Mouse (Mus musculus) ES-Bruce4 (cell line): ENCODE measurements around the gene Ube2v1. TPM values are rescaled to one million over a fixed set of nuclear protein-coding genes. Genes with fewer than 3 reads are reported as not detected.

ENCODE experiments used
- H3K27ac ChIP-seq: 2 replicates; pipeline ENCODE4 v1.5.1; 2012; ENCODE audit warnings: low read length, inconsistent platforms; ENCODE audit not compliant: insufficient read depth
- H3K27me3 ChIP-seq: 2 replicates; pipeline ENCODE4 v1.6.1; 2012; ENCODE audit warnings: mild to moderate bottlenecking, low read length, inconsistent platforms; ENCODE audit not compliant: control insufficient read depth, poor library complexity, insufficient read depth, severe bottlenecking
- H3K36me3 ChIP-seq: 2 replicates; pipeline ENCODE4 v1.6.1; 2012; ENCODE audit warnings: inconsistent platforms, mild to moderate bottlenecking, low read length, moderate library complexity; ENCODE audit not compliant: control insufficient read depth, poor library complexity, insufficient read depth, severe bottlenecking
- H3K4me1 ChIP-seq: one replicate; pipeline ENCODE4 v1.8.1; 2011; ENCODE audit warnings: low read length; ENCODE audit not compliant: control insufficient read depth, insufficient read depth
- H3K4me3 ChIP-seq: 2 replicates; pipeline ENCODE4 v1.5.1; 2011; ENCODE audit warnings: low read depth, mild to moderate bottlenecking, low read length
- H3K9ac ChIP-seq: 2 replicates; pipeline ENCODE4 v1.6.1; 2012; ENCODE audit warnings: low read depth, mild to moderate bottlenecking, inconsistent platforms; ENCODE audit not compliant: poor library complexity, severe bottlenecking
- H3K9me3 ChIP-seq: replicated peaks from 2 replicates; pipeline ENCODE4 v1.6.1; 2012; ENCODE audit warnings: mild to moderate bottlenecking, low read length, inconsistent platforms; ENCODE audit not compliant: control insufficient read depth, poor library complexity, insufficient read depth, severe bottlenecking
- CTCF ChIP-seq: IDR thresholded peaks from one replicate; pipeline ENCODE4 v1.8.1; 2011; ENCODE audit warnings: low read depth, low read length
- EP300 ChIP-seq: IDR thresholded peaks from 2 replicates; pipeline ENCODE4 v1.6.1; 2011; ENCODE audit warnings: low read depth, low read length; ENCODE audit not compliant: insufficient read depth
- POLR2A ChIP-seq: IDR thresholded peaks from one replicate; pipeline ENCODE4 v1.8.1; 2011; ENCODE audit warnings: low read length; ENCODE audit not compliant: insufficient read depth
- polyA plus RNA-seq: library from polyadenylated mRNA; stranded (reverse); fragments of >200 nt; gene quantifications from 2 replicates; pipeline ENCODE4 v1.2.4, GENCODE M21; 2011; ENCODE audit warnings: low read depth; ENCODE audit not compliant: missing spikeins, insufficient read depth, insufficient read length

The Ube2v1 gene
- polyA plus RNA-seq, 1 experiment: 189 TPM

DNA sequence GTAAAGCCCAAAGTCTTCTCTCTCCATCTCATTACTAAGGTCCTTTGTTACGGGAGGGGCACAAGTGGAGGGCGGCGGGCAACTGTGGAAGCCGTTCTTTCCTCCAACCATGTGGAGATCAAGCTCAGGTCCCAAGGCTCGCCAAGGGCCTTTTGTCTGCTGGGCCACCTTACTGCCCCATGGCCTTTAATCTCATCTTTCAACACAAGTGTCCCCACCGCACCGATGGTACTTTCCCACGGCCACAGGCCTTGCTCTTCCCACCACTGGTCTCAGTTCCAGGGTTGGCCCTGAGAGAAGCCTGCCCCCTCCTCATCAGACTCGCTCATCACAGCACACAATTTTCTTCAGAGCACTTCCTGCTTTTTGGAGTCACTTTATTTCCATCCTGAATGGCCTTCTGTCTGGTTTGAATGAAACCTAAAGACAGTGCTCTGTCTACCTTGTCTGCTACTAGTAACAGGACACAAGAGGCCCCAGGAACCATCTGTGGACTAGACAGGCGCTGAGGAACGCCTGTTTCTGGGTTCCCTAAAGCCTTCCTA lies 2.2 kb downstream of the Ube2v1 start:
- Histone ChIP-seq H3K4me3 (no peak overlapping the region), H3K27me3 (no peaks in the 10 kb centered on the region), H3K9me3 (no peaks in the 10 kb centered on the region), H3K36me3 (peaks cover 2% of the 10 kb centered on the region; the same call in 1 of the 2 replicates), H3K27ac (no peak overlapping the region), H3K9ac (no peak overlapping the region), H3K4me1 (peaks cover 8% of the 10 kb centered on the region)
- TF ChIP-seq EP300 (no peak), CTCF (no peak), POLR2A (no peak)

DNA sequence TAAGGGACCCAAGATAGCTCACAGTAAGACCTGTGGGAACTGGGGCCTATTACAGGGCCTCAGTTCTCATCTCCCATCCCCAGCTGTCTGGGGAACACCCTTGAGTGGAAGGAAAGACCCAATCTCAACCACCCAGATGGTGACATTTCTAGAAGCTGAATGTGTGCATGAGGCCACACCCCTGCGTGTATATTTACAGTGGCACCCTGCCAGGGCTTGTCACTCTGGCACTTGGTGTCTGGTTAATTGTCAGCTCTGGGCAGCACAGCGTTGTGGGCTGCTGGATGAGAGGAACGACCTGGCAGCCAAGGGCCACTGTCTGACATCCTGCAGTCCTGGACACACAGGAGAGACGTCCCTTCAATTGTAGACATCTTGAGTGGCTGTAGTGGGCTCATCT lies 3.0 kb downstream of the Ube2v1 start:
- Histone ChIP-seq H3K36me3 (peaks cover 2% of the 10 kb centered on the region; the same call in 1 of the 2 replicates), H3K27me3 (no peaks in the 10 kb centered on the region), H3K27ac (no peak overlapping the region), H3K4me1 (peaks cover 8% of the 10 kb centered on the region), H3K9me3 (no peaks in the 10 kb centered on the region), H3K9ac (no peak overlapping the region), H3K4me3 (no peak overlapping the region)
- TF ChIP-seq POLR2A (no peak), CTCF (no peak), EP300 (no peak)

DNA sequence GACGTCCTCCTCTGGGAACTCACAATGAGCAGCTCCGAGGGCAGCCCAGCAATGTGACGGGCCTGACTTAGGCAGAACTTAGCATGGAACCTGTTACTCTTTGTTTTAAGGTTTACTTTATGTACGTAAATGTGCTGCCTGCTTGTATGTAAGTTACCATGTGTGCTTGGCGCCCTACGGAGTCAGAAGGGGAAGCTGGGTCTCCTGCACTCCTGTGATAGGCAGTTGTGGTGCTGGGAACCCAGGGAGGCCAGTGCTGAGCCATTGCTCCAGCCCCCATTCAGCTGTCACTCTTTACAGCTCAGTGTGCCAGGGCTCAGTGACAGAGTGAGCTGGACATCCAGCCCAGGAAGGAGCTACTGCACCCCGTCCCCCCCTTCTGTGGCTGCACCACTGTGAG lies 4.9 kb downstream of the Ube2v1 start:
- peaks cover 7% of the 10 kb centered on the region for H3K4me1 ChIP-seq
- TF ChIP-seq CTCF (no peak), EP300 (no peak), POLR2A (no peak)
- no peak overlapping the region for H3K27ac ChIP-seq
- no peak overlapping the region for H3K4me3 ChIP-seq
- H3K27me3 ChIP-seq: no peaks in the 10 kb centered on the region
- H3K9me3 ChIP-seq: no peaks in the 10 kb centered on the region
- H3K9ac ChIP-seq: no peak overlapping the region
- H3K36me3 ChIP-seq: peaks cover 4% of the 10 kb centered on the region; the same call in 1 of the 2 replicates

DNA sequence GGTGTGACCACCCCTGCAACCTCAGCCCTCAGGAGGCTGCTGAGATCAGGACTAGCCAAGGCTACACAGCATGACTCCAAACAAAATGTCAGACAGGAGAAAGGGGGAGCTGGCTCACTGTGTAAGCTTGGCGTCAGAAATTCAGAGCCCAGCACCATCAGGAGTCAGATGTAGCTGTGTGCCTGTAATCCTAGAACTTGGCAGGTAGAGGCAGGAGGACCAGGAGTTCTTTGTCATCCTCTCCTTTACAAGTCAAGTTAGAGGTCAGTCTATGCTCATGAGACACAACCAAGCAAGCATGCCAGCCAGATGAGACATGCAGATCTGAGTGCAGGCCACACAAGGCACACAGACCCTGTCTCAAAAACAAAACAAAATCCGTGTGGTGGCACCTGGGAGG lies 6.2 kb downstream of the Ube2v1 start:
- Histone ChIP-seq H3K4me3 (no peak overlapping the region), H3K27me3 (no peaks in the 10 kb centered on the region), H3K9me3 (no peaks in the 10 kb centered on the region), H3K27ac (no peak overlapping the region), H3K36me3 (peaks cover 4% of the 10 kb centered on the region; the same call in 1 of the 2 replicates), H3K9ac (no peak overlapping the region), H3K4me1 (peaks cover 8% of the 10 kb centered on the region)
- no peak for TF ChIP-seq POLR2A
- no peak for TF ChIP-seq CTCF
- TF ChIP-seq EP300: no peak

DNA sequence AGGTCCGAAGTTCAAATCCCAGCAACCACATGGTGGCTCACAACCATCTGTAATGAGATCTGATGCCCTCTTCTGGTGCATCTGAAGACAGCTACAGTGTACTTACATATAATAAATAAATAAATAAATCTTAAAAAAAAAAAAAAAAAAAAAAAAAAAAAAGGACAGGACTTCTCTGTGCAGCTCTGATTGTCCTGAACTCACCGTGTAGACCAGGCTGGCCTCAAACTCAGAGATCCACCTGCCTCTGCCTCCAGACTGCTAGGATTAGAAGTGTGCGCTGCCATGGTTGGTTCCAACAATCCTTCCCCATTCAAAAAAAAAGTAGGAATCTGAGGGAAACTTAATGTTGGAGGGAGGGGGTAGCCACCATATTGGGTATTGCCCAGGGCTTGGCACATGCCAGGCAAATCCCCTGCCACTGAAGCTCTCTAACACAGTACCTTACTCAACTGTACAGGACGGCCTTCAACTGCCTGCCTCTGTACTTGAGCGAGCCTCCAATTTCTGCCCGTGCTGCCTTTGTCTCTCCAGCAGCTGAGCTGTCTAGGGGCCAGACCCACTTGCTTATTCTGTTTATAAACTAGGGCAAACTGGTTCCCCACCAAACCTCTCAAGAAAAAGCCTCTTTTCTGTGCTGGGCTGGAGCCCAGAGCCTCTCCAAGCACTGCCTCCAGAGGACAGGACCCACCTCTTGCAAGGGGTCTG lies 7.4 kb downstream of the Ube2v1 start:
- TF ChIP-seq CTCF (no peak), EP300 (no peak), POLR2A (no peak)
- no peak overlapping the region for H3K27ac ChIP-seq
- no peaks in the 10 kb centered on the region for H3K27me3 ChIP-seq
- H3K9me3 ChIP-seq: no peaks in the 10 kb centered on the region
- peaks cover 4% of the 10 kb centered on the region; the same call in 1 of the 2 replicates for H3K36me3 ChIP-seq
- no peak overlapping the region for H3K9ac ChIP-seq
- H3K4me1 ChIP-seq: peaks cover 3% of the 10 kb centered on the region
- H3K4me3 ChIP-seq: no peak overlapping the region

GRCm38 (mm10) chr2:167622965-167623364 lies 8.9 kb downstream of the Ube2v1 start:
- H3K4me3 ChIP-seq: no peak overlapping the region
- 0 out of 2 replicates have a peak, but pooled peaks cover 2% of the 10 kb centered on the region for H3K36me3 ChIP-seq
- peaks cover 3% of the 10 kb centered on the region for H3K4me1 ChIP-seq
- H3K27me3 ChIP-seq: no peaks in the 10 kb centered on the region
- TF ChIP-seq EP300 (no peak), POLR2A (no peak), CTCF (no peak)
- no peak overlapping the region for H3K9ac ChIP-seq
- H3K27ac ChIP-seq: no peak overlapping the region
- no peaks in the 10 kb centered on the region for H3K9me3 ChIP-seq
